Mouse (Mus musculus) intestine, postnatal 0 days (tissue): Measurements from ENCODE around the gene Gm49373. TPM values are rescaled to one million over a fixed set of nuclear protein-coding genes. Genes with fewer than 3 reads are reported as not detected.

Experiments used
- ATAC-seq: fragments of 200-750 bp; cut with Nextera tagmentation; 2 replicates; pipeline ENCODE4 v1.8.0; 2017; ENCODE audit warnings: mild to moderate bottlenecking, moderate TSS enrichment, moderate library complexity
- H3K27ac ChIP-seq: fragments of 300-500 bp; sonication (generic); 2 replicates; pipeline ENCODE4 v1.5.1; 2014; ENCODE audit warnings: mild to moderate bottlenecking, low read depth, low read length, moderate library complexity
- H3K27me3 ChIP-seq: fragments of 300-500 bp; sonication (generic); replicated peaks from 2 replicates; pipeline ENCODE4 v1.6.1; 2014; ENCODE audit warnings: low read length, mixed read lengths; ENCODE audit not compliant: control insufficient read depth, insufficient read depth
- H3K36me3 ChIP-seq: fragments of 300-500 bp; sonication (generic); 2 replicates; pipeline ENCODE4 v1.6.1; 2014; ENCODE audit warnings: mild to moderate bottlenecking, moderate library complexity; ENCODE audit not compliant: control insufficient read depth, insufficient read depth
- H3K4me1 ChIP-seq: fragments of 300-500 bp; sonication (generic); replicated peaks from 2 replicates; pipeline ENCODE4 v1.6.1; 2014; ENCODE audit warnings: antibody characterized with exemption, low read length, mixed read lengths; ENCODE audit not compliant: control insufficient read depth, insufficient read depth
- H3K4me2 ChIP-seq: fragments of 300-500 bp; sonication (generic); replicated peaks from 2 replicates; pipeline ENCODE4 v1.6.1; 2014; ENCODE audit warnings: low read depth, mild to moderate bottlenecking, moderate library complexity
- H3K4me3 ChIP-seq: fragments of 300-500 bp; sonication (generic); 2 replicates; pipeline ENCODE4 v1.5.1; 2014; ENCODE audit warnings: low read depth, low read length
- H3K9ac ChIP-seq: fragments of 300-500 bp; sonication (generic); 2 replicates; pipeline ENCODE4 v1.6.1; 2014; ENCODE audit warnings: mild to moderate bottlenecking, low read depth, low read length
- H3K9me3 ChIP-seq: fragments of 300-500 bp; sonication (generic); 2 replicates; pipeline ENCODE4 v1.6.1; 2016; ENCODE audit warnings: mixed run types; ENCODE audit not compliant: control insufficient read depth
- CTCF ChIP-seq: sonication (generic); IDR thresholded peaks from 2 replicates; pipeline ENCODE4 v1.5.1; 2016; ENCODE audit warnings: low read depth, mild to moderate bottlenecking, control low read depth, antibody characterized with exemption, moderate library complexity
- WGBS: fragments of 180-500 bp; shearing (Covaris S2); extraction: QIAGEN DNeasy Blood & Tissue Kit; methylation state at CpG from one replicate; pipeline ENCODE4 v1.1.7; 2014; 5-methylcytosine and 5-hydroxymethylcytosine counted together
- polyA plus RNA-seq: library from polyadenylated mRNA; unstranded; fragments of >200 nt; fragmentation: Nextera tagmentation; extraction: Ambion mirVana; gene quantifications from 2 replicates; pipeline ENCODE4 v1.2.1, GENCODE M21; 2015

Gm49373 gene
- polyA plus RNA-seq, 1 experiment from 2014 or later: 0.13 TPM

DNA sequence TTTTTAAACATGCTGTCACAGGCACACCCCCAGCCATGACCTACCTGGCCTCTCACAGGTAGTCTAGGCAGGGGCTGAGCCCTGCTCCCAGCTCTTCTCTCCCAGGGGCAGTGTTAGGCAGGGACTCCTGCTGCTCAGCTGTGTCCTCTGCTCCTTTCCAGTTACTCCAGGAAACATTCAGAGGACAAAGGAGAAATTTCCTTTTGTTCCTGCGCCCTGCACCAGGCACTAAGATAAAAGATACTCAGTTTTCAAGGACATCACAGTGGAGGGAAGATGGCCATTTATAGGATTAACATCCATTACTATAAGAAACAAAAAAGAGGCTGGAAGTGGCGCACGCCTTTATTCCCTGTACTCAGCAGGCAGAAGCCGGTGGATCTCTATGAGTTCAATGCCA, 23.1 kb upstream of the Gm49373 start:
- Histone ChIP-seq H3K27ac (no peak overlapping the region), H3K4me2 (no peak overlapping the region), H3K36me3 (no peaks in the 10 kb centered on the region), H3K9ac (no peak overlapping the region), H3K27me3 (no peaks in the 10 kb centered on the region), H3K4me1 (no peaks in the 10 kb centered on the region), H3K9me3 (no peaks in the 10 kb centered on the region), H3K4me3 (no peak overlapping the region)
- TF ChIP-seq CTCF: no peak
- ATAC-seq: no peak
- WGBS: 94% methylated on average over 4 of the region's 4 CpGs

DNA sequence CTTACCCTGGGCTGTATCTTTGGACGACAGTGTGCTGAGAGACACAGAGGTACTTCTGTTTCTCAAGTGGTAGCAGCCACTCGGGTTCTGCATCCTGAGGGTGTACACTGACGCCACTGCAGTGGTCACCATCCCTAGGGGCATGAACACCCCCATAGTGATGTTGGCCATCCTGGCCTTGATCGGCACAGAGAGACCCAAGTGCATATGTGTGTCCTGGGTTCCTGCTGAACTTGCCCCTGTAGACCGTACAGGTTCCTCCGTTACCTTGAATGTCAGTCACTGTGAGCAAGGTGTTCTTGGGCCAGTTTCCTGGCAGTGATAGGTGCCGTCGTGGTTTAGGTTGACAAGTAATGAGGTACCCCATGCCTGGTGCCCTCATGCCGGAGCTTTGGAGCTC, 20.5 kb upstream of the Gm49373 start:
- H3K4me1 ChIP-seq: no peaks in the 10 kb centered on the region
- no peak for TF ChIP-seq CTCF
- no peaks in the 10 kb centered on the region for H3K27me3 ChIP-seq
- no peak overlapping the region for H3K4me2 ChIP-seq
- H3K9me3 ChIP-seq: no peaks in the 10 kb centered on the region
- WGBS: 94% methylated on average over 9 of the region's 9 CpGs
- no peak overlapping the region for H3K27ac ChIP-seq
- peaks cover 17% of the 10 kb centered on the region for H3K36me3 ChIP-seq
- no peak overlapping the region for H3K4me3 ChIP-seq
- H3K9ac ChIP-seq: no peak overlapping the region
- ATAC-seq: no peak

- WGBS: under 1% methylated on average over 54 of the region's 54 CpGs
- Histone ChIP-seq H3K27me3 (no peaks in the 10 kb centered on the region), H3K4me2 (peak within 1 kb of the TSS; percentile 75), H3K36me3 (peaks cover 28% of the 10 kb centered on the region), H3K4me1 (no peaks in the 10 kb centered on the region), H3K27ac (peak within 1 kb of the TSS; percentile 84), H3K4me3 (peak within 1 kb of the TSS; percentile 61), H3K9ac (peak within 1 kb of the TSS; percentile 63), H3K9me3 (no peaks in the 10 kb centered on the region)
- peak; percentile 98 for ATAC-seq
- no peak for TF ChIP-seq CTCF
Measured at GRCm38 (mm10) chr9:21091707-21092320, 18.9 kb upstream of the Gm49373 start, which contains the start of the genes Gm38431 and Raver1. Gene Gm38431, minus strand, starts transcription at chr9:21091997. Gene Raver1, minus strand, starts transcription at chr9:21092008.

- H3K36me3 ChIP-seq: peaks cover 34% of the 10 kb centered on the region
- no peaks in the 10 kb centered on the region for H3K9me3 ChIP-seq
- no peaks in the 10 kb centered on the region for H3K27me3 ChIP-seq
- no peak for TF ChIP-seq CTCF
- peak overlapping the region; percentile 84 for H3K27ac ChIP-seq
- no peaks in the 10 kb centered on the region for H3K4me1 ChIP-seq
- peak overlapping the region; percentile 61 for H3K4me3 ChIP-seq
- H3K9ac ChIP-seq: peak overlapping the region; percentile 63
- peak overlapping the region; percentile 75 for H3K4me2 ChIP-seq
- ATAC-seq: peak; percentile 58
- 1% methylated on average over 24 of the region's 24 CpGs for WGBS
Measured at GRCm38 (mm10) chr9:21090972-21091706, 18.2 kb upstream of the Gm49373 start.

- TF ChIP-seq CTCF: no peak
- peaks cover 40% of the 10 kb centered on the region for H3K36me3 ChIP-seq
- H3K27ac ChIP-seq: peak overlapping the region; percentile 11; the same call in 1 of the 2 replicates
- H3K27me3 ChIP-seq: no peaks in the 10 kb centered on the region
- peak overlapping the region; percentile 61 for H3K4me3 ChIP-seq
- H3K9ac ChIP-seq: no peak overlapping the region
- no peaks in the 10 kb centered on the region for H3K4me1 ChIP-seq
- ATAC-seq: no peak
- 65% methylated on average over 1 of the region's 1 CpGs for WGBS
- peak overlapping the region; percentile 75 for H3K4me2 ChIP-seq
- H3K9me3 ChIP-seq: no peaks in the 10 kb centered on the region
Measured at GRCm38 (mm10) chr9:21090537-21090936, 17.6 kb upstream of the Gm49373 start.

DNA sequence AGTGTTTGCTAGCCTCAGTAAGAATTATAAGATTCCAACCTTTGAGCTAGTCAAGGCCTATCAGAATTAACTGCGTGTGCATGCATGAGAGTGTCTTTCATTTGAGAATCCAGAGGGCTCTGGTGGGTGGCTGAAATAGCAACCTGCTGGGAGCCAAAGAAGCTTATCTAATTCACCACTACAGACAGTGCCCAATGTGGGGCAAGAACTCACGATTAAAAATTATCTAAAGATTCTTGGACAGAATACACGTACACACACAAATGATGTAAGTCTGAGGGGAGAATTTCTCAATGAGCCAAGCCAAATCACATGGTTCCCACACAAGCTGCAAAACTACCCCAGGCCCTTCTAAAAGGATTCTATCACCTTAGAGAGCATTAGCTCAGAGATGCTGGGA, 10.4 kb upstream of the Gm49373 start:
- Histone ChIP-seq H3K4me1 (no peaks in the 10 kb centered on the region), H3K27me3 (no peaks in the 10 kb centered on the region), H3K27ac (no peak overlapping the region), H3K4me3 (no peak overlapping the region), H3K9ac (no peak overlapping the region), H3K36me3 (peaks cover 77% of the 10 kb centered on the region), H3K9me3 (no peaks in the 10 kb centered on the region), H3K4me2 (no peak overlapping the region)
- no peak for TF ChIP-seq CTCF
- 84% methylated on average over 3 of the region's 3 CpGs for WGBS
- no peak for ATAC-seq
